Mouse (Mus musculus) megakaryocyte, adult 5-6 weeks (primary cell): ENCODE measurements around the gene Gper1. TPM values are rescaled to one million over a fixed set of nuclear protein-coding genes. Genes with fewer than 3 reads are reported as not detected.

Source experiments
- ATAC-seq: 2 replicates; pipeline ENCODE4 v1.8.0; 2016; ENCODE audit warnings: mild to moderate bottlenecking, inconsistent platforms; ENCODE audit not compliant: poor library complexity, severe bottlenecking
- total RNA-seq, 2 experiments: library from RNA; stranded (forward) in 1 of 2; stranded (reverse) in 1 of 2; fragments of 153-499, 151-499 nt in 1 of 2; fragments of 221-1000, 200-1000 nt in 1 of 2; gene quantifications; 2 replicates each; pipeline versions ENCODE4 v1.2.3 to v1.2.4; 2015 to 2017

Gper1 gene
- total RNA-seq, 2 experiments from 2014 or later, result 0.07 to 0.22 TPM

- no peak for ATAC-seq
Observed at GRCm38 (mm10) chr5:139441726-139442018, 18.7 kb downstream of the Gper1 start.

GRCm38 (mm10) chr5:139442428-139442827 is 19.5 kb downstream of the Gper1 start:
- no peak for ATAC-seq

DNA sequence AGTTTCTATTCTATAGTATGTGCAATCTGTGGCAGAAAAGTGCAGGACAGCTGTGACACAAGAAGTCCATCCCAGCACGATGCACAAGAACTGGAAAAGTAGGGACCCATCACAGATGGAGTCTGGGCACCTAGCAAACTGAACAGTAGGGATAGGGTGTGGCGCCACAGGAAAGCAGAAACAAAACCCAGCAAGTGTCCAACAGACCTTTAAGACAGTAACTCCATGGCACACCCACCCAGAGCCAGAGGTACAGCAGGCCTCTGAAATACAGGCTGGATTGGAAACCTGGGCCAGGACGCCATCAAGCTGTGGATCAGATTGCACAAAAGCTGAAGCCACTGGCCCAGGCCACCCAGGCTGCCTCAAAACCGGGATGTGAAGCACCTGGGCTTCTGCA is 20.0 kb downstream of the Gper1 start:
- 0 out of 2 replicates have a peak, but pooled peaks have one; percentile 35 for ATAC-seq

DNA sequence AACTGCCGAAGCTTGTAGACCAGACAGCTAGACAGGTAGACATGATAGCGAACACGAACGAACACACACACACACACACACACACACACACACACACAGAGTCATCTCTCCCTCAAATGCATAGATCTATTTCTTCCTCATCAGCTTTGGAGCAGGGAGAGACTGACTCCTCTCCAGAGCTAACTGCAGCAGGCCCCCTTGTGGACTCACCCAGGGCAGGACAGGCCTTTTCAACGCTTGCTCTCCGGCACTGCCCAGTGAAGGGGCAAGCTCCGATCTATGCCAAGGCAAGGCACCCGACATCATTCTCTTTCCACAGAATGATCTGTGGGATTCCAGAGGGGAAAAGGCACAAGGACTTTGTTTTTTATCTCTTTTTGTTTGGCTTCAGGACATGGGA is 22.3 kb downstream of the Gper1 start:
- ATAC-seq, result no peak

GRCm38 (mm10) chr5:139448025-139448424 is 25.1 kb downstream of the Gper1 start:
- no peak for ATAC-seq

GRCm38 (mm10) chr5:139449161-139449791 is 26.3 kb downstream of the Gper1 start:
- peak; percentile 75 for ATAC-seq

GRCm38 (mm10) chr5:139449926-139450325 is 27.0 kb downstream of the Gper1 start:
- peak; percentile 30; the same call in 1 of the 2 replicates for ATAC-seq

GRCm38 (mm10) chr5:139453031-139453430 is 30.1 kb downstream of the Gper1 start:
- no peak for ATAC-seq

DNA sequence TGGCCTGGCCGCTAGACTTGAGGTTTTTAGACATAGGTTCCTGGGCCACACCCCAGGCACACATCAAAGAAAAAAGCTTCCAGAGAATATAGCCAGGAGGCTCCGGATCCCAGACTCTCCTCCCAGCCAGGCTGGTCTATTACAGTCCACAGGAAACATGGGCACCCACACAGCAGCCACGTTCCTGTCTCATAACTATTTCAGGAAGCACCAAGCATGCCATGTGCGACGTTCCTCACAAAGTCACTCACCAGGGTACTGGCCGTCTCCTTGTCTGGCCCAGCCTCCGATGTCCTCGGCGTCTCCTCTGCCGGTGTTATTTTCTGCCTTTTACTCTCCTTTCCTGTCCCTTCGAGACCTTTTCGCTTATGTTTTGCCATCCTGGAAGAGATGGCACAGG is 32.2 kb downstream of the Gper1 start:
- no peak for ATAC-seq

GRCm38 (mm10) chr5:139457241-139457640 is 34.3 kb downstream of the Gper1 start:
- no peak for ATAC-seq

DNA sequence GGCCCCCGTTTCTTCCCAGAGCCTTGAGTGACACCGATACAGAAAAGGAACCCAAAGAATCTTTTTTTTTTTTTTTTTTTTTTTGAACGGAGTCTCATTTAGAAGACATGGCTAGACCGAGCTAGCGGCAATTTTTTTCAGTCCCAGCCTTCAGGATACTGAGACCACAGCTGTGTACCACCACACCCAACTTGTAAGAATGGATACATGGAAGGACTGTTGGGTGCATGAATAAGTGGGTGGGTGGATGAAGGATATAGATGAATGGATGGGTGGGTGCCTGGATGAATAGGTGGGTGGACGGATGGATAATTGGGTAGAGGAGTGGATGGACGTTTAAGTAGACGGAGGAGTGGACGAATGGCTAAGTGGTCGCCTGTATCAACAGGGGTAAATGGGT is 37.0 kb downstream of the Gper1 start:
- no peak for ATAC-seq

GRCm38 (mm10) chr5:139460384-139461067 is 37.6 kb downstream of the Gper1 start, which contains the start of gene 3110082I17Rik:
3110082I17Rik (minus strand) TSS chr5:139460527.
- peak; percentile 100 for ATAC-seq

DNA sequence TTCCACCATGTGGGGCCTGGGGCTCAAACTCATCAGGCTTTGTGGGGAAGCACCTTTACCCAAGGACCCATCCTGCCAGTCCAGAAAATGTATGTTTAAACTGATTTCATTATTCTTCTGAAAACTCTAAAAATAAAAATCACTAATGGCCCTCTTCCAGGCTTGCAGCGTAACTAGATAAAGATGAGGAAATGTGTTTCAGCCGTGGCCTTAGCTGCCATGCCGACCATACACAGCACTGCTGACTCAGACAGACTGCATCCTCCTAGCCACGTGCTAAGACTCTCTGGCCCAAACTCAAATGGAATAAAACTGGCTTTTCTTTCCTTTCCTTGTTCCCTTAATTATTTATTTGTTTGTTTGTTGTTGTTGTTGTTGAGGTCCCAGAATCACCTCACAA is 41.9 kb downstream of the Gper1 start:
- ATAC-seq, result no peak

- ATAC-seq, result no peak
Observed at GRCm38 (mm10) chr5:139466373-139466772, 43.4 kb downstream of the Gper1 start.

DNA sequence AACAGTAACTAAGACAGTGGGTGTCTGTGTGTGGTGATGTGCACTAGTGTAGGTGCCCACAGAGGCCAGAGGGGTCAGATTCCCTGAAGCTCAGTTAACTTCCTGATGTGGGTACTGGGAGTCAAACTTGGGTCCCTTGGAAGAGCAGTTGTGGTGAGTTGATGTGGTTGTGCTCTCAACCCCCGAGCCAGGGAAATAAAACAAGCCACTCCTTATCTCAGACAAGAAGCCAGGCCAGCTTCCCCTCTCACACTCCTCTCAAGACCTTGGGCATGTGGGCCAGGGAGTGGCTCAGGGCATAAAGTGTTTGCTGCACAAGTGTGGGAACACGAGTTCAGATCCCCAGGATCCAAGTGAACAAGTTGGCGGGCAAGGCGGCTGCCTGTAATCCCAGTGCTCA is 43.9 kb downstream of the Gper1 start:
- ATAC-seq, result no peak

DNA sequence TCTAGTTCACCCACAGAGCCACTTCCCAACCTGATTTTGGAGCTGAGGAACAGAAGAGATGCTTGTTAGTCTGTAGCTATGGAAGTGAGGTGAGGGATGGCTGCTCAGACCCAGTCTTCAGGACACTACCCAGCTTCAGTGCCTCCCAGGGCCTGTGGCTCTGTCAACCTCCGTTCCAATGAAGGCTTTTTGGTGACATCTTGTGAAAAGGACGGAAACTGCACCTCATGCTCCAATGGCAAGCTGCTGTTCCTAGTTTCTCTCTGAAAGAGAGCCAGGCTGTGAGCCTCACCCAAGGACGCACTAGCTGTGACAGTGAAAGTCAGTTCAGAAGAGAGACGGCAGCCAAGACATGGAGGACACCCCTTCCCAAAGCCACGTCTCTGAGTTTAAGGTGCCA is 45.0 kb downstream of the Gper1 start:
- peak; percentile 27; the same call in 1 of the 2 replicates for ATAC-seq

GRCm38 (mm10) chr5:139474741-139475140 is 51.8 kb downstream of the Gper1 start:
- ATAC-seq, result no peak

Other genes with a start within 250 kb of the Gper1 start
- 40.8 and 44.1 TPM in 2 replicates for gene Sun1, start 222.5 kb upstream of the Gper1 start, total RNA-seq (2015)
- 67.0 and 72.5 TPM in 2 replicates for gene Sun1, start 222.5 kb upstream of the Gper1 start, total RNA-seq (2017)
- gene Get4, start 170.8 kb upstream of the Gper1 start, total RNA-seq (2015), result 21.6 and 23.0 TPM in 2 replicates
- 18.5 and 23.1 TPM in 2 replicates for gene Get4, start 170.8 kb upstream of the Gper1 start, total RNA-seq (2017)
- gene Adap1, start 97.5 kb upstream of the Gper1 start, total RNA-seq (2015), result 42.5 and 43.9 TPM in 2 replicates
- gene Adap1, start 97.5 kb upstream of the Gper1 start, total RNA-seq (2017), result 56.9 and 61.1 TPM in 2 replicates
- gene Cox19, start 71.7 kb upstream of the Gper1 start, total RNA-seq (2015), result 35.6 and 42.6 TPM in 2 replicates
- 20.0 and 24.6 TPM in 2 replicates for gene Cox19, start 71.7 kb upstream of the Gper1 start, total RNA-seq (2017)
- gene Cyp2w1, start 70.5 kb upstream of the Gper1 start, total RNA-seq (2015), result not detected in 2 replicates
- not detected in 2 replicates for gene Cyp2w1, start 70.5 kb upstream of the Gper1 start, total RNA-seq (2017)
- gene Gpr146, start 45.5 kb upstream of the Gper1 start, total RNA-seq (2015), result 9.8 and 13.1 TPM in 2 replicates
- gene Gpr146, start 45.5 kb upstream of the Gper1 start, total RNA-seq (2017), result 9.6 and 14.8 TPM in 2 replicates
- gene C130050O18Rik, start 17.9 kb upstream of the Gper1 start, total RNA-seq (2015), result 18.3 and 19.9 TPM in 2 replicates
- gene C130050O18Rik, start 17.9 kb upstream of the Gper1 start, total RNA-seq (2017), result 16.6 and 19.7 TPM in 2 replicates
- gene 3110082I17Rik, start 37.4 kb downstream of the Gper1 start, total RNA-seq (2015), result 12.4 and 15.8 TPM in 2 replicates
- 10.8 and 11.4 TPM in 2 replicates for gene 3110082I17Rik, start 37.4 kb downstream of the Gper1 start, total RNA-seq (2017)
- gene Zfand2a, start 61.4 kb downstream of the Gper1 start, total RNA-seq (2015), result 11.4 and 14.9 TPM in 2 replicates
- 6.7 and 21.9 TPM in 2 replicates for gene Zfand2a, start 61.4 kb downstream of the Gper1 start, total RNA-seq (2017)
- gene Uncx, start 120.3 kb downstream of the Gper1 start, total RNA-seq (2015), result not detected in 2 replicates
- gene Uncx, start 120.3 kb downstream of the Gper1 start, total RNA-seq (2017), result not detected in 2 replicates